Mouse (Mus musculus) spleen, adult 2 months (tissue): Measurements from ENCODE around the gene Psme1. TPM values are rescaled to one million over a fixed set of nuclear protein-coding genes. Genes with fewer than 3 reads are reported as not detected.

Experiments used
- DNase-seq, 2 experiments: peaks; one replicate each; pipeline versions ENCODE4 v3.0.0 to v3.0.0-alpha.2; 2012 to 2021; ENCODE audit warnings: low spot score in 2 of 2, low read depth in 1 of 2
- H3K27ac ChIP-seq: fragments of 200-500 bp; 2 replicates; pipeline ENCODE4 v1.5.1; 2012; ENCODE audit warnings: low read length, inconsistent platforms; ENCODE audit not compliant: insufficient read depth
- H3K27me3 ChIP-seq: fragments of 200-500 bp; 2 replicates; pipeline ENCODE4 v1.6.1; 2012; ENCODE audit warnings: mild to moderate bottlenecking, moderate library complexity, low read length, inconsistent platforms; ENCODE audit not compliant: control insufficient read depth, insufficient read depth
- H3K36me3 ChIP-seq: fragments of 200-500 bp; 2 replicates; pipeline ENCODE4 v1.6.1; 2012; ENCODE audit warnings: mild to moderate bottlenecking, low read length, inconsistent platforms; ENCODE audit not compliant: control insufficient read depth, insufficient read depth
- H3K4me1 ChIP-seq: fragments of 200-500 bp; 2 replicates; pipeline ENCODE4 v1.6.1; 2011; ENCODE audit warnings: inconsistent platforms; ENCODE audit not compliant: control insufficient read depth, insufficient read depth, insufficient read length
- H3K4me3 ChIP-seq: fragments of 200-500 bp; 2 replicates; pipeline ENCODE4 v1.5.1; 2011; ENCODE audit warnings: mild to moderate bottlenecking, inconsistent platforms; ENCODE audit not compliant: insufficient read depth, insufficient read length; ENCODE audit errors: extremely low read depth
- CTCF ChIP-seq: fragments of 200-500 bp; IDR thresholded peaks from 2 replicates; pipeline ENCODE4 v1.5.1; 2011; ENCODE audit warnings: mild to moderate bottlenecking, inconsistent platforms; ENCODE audit not compliant: insufficient read depth, insufficient read length, insufficient replicate concordance; ENCODE audit errors: extremely low read depth
- POLR2A ChIP-seq: fragments of 200-500 bp; IDR thresholded peaks from 2 replicates; pipeline ENCODE4 v1.6.1; 2011; ENCODE audit warnings: low read depth, low read length, inconsistent platforms
- WGBS: fragments of 180-500 bp; shearing (Covaris S2); methylation state at CpG from one replicate; pipeline ENCODE4 v1.1.7; 2018; 5-methylcytosine and 5-hydroxymethylcytosine counted together
- polyA plus RNA-seq: library from polyadenylated mRNA; depleted of rRNA; stranded (reverse); fragments of >200 nt; gene quantifications from 2 replicates; pipeline ENCODE4 v1.2.3, GENCODE M21; 2012

Gene Psme1
- polyA plus RNA-seq, 1 experiment: 101 TPM

DNA sequence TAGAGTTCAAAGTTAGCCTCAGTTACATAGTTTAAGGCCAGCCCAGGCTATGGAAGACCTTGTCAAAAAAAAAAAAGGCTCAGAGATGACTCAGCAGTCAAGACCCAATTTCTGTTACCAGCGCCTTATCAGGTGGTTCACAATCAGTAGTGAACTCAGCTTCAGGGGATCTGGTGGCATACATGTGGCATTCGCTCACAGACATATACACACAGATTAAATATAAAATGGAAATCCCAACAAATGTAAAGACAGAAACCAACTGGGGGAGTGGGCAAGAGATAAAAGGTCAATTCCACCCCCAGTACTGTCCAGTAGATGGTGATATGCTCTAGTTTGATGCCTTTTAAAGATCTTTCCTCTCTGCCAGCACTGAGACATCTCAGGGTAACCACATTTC, 8.2 kb downstream of the Psme1 start:
- no peak for DNase-seq
- Histone ChIP-seq H3K27me3 (no peaks in the 10 kb centered on the region), H3K4me1 (peaks cover 15% of the 10 kb centered on the region; the same call in 1 of the 2 replicates), H3K27ac (peak overlapping the region; percentile 82; the same call in 1 of the 2 replicates), H3K36me3 (peaks cover 19% of the 10 kb centered on the region), H3K4me3 (no peak overlapping the region)
- WGBS: 70% methylated on average over 2 of the region's 2 CpGs
- TF ChIP-seq CTCF: no peak
- no peak for TF ChIP-seq POLR2A

DNA sequence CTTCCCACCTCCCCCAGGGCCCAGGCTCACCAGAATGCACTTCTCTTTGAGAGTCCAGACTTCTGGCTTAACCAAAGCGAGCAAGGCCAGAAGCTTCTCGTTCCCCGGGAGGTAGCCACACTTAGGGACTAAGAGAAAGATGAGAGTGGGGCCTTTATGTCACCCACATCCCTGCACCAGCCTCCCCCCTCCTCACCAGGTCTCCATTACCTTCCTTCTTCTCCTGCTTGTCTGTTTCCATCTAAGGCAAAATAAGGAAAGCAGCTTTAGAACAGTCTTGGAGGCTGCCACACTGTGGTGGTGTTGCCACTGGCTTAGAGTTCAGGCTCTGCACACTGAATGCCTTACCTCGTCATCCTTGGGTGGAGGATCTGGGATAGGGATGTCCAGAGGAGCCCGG, 11.3 kb downstream of the Psme1 start:
- 96% methylated on average over 5 of the region's 5 CpGs for WGBS
- peaks cover 14% of the 10 kb centered on the region for H3K36me3 ChIP-seq
- peaks cover 15% of the 10 kb centered on the region; the same call in 1 of the 2 replicates for H3K4me1 ChIP-seq
- TF ChIP-seq POLR2A (no peak), CTCF (no peak)
- H3K4me3 ChIP-seq: no peak overlapping the region
- peak overlapping the region; percentile 25; the same call in 1 of the 2 replicates for H3K27ac ChIP-seq
- no peak for DNase-seq
- H3K27me3 ChIP-seq: no peaks in the 10 kb centered on the region

DNA sequence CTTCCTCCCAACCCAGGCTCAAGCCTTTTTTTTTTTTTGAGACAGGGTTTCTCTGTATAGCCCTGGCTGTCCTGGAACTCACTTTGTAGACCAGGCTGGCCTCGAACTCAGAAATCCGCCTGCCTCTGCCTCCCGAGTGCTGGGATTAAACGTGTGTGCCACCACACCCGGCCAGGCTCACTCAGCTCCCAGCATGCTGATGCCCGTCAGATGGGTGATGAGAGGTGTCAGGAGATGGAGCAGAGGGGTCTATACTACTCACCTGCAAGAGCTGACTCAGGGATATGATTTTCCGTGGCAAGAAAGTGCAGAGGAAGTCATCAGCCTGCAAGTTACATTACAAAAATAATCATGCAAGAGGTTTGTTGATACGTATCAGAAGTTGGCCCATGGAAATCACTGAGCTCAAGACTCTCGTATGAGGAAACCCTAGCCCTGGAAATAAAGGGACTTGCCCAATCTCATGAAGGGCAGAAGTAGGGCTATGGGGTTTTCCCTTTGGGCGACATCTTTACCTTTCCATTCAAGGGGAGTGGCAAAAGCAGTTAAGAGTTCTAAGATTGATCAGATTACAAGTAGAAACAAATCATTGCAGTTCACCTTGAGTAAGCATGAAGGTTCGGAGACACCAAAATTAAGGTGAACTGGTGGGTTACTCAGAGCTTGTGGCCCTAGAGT, 12.0 kb downstream of the Psme1 start:
- WGBS: 51% methylated on average over 11 of the region's 11 CpGs
- peak overlapping the region; percentile 85 for H3K27ac ChIP-seq
- no peaks in the 10 kb centered on the region for H3K27me3 ChIP-seq
- TF ChIP-seq POLR2A (no peak), CTCF (no peak)
- H3K4me3 ChIP-seq: peak overlapping the region; percentile 83
- DNase-seq: no peak
- H3K36me3 ChIP-seq: peaks cover 18% of the 10 kb centered on the region
- H3K4me1 ChIP-seq: peaks cover 10% of the 10 kb centered on the region; the same call in 1 of the 2 replicates

DNA sequence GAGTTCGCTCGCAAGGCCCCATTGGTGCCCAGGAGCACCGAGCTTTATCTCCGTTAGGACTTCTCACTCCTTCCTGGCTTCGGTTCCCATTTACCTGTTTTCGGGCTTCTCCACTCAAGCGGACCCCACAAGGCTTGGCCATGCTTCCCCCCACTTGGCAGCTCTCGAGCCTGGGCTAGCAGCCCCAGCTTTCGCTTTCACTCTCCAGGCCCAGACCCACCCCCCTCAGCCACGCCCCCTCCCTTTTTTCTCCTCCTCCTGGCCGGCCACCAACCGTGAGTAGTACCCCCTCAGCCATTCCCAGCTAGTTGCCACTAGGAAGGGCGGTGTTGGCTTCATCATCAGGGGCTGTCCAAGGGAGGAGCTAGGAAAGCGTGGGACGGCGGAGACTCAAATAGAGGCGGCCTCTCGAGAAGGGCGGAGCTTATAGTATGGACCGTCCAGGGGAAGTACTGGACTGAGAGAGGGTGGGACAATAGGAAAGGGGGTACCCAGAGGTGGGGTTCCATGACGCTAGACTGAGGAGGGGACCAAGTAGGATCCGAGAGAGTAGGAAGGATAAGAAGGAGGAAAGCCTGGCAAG, 12.9 kb downstream of the Psme1 start, which contains the start of gene Psme2:
Psme2 (minus strand) TSS at position 366 of the 583 bp plus-strand sequence.
- peaks cover 27% of the 10 kb centered on the region for H3K36me3 ChIP-seq
- peak within 1 kb of the TSS; percentile 83 for H3K4me3 ChIP-seq
- no peak for TF ChIP-seq CTCF
- peak; percentile 22 for TF ChIP-seq POLR2A
- H3K27me3 ChIP-seq: no peaks in the 10 kb centered on the region
- WGBS: 1% methylated on average over 22 of the region's 22 CpGs
- peak; percentile 79 to 83 for DNase-seq
- peaks cover 6% of the 10 kb centered on the region; the same call in 1 of the 2 replicates for H3K4me1 ChIP-seq
- peak within 1 kb of the TSS; percentile 95 for H3K27ac ChIP-seq

- TF ChIP-seq POLR2A: peak; percentile 51
- no peak for TF ChIP-seq CTCF
- Histone ChIP-seq H3K36me3 (peaks cover 33% of the 10 kb centered on the region), H3K4me1 (peaks cover 6% of the 10 kb centered on the region; the same call in 1 of the 2 replicates), H3K27me3 (no peaks in the 10 kb centered on the region), H3K27ac (peak within 1 kb of the TSS; percentile 95), H3K4me3 (peak within 1 kb of the TSS; percentile 83)
- under 1% methylated on average over 33 of the region's 33 CpGs for WGBS
- peak; percentile 73 to 91 for DNase-seq
Measured at GRCm38 (mm10) chr14:55591331-55591891, 13.5 kb downstream of the Psme1 start, which contains the start of gene Rnf31. TSS of gene Rnf31 (plus strand) at chr14:55591708.

GRCm38 (mm10) chr14:55592226-55592625, 14.3 kb downstream of the Psme1 start:
- H3K4me1 ChIP-seq: peaks cover 6% of the 10 kb centered on the region; the same call in 1 of the 2 replicates
- H3K27ac ChIP-seq: peak overlapping the region; percentile 95
- peak overlapping the region; percentile 83 for H3K4me3 ChIP-seq
- no peaks in the 10 kb centered on the region for H3K27me3 ChIP-seq
- DNase-seq: no peak
- peaks cover 40% of the 10 kb centered on the region for H3K36me3 ChIP-seq
- no peak for TF ChIP-seq CTCF
- 4% methylated on average over 16 of the region's 16 CpGs for WGBS
